Mouse (Mus musculus) cortical plate, adult 2 months (tissue): Measurements from ENCODE around the gene Rufy1.

Source experiments
- CTCF ChIP-seq: fragments of 200-500 bp; IDR thresholded peaks from 2 replicates; pipeline ENCODE4 v1.5.1; 2011; ENCODE audit warnings: mild to moderate bottlenecking, control low read depth, low read length; ENCODE audit not compliant: insufficient read depth; ENCODE audit errors: extremely low read depth
- POLR2A ChIP-seq: fragments of 200-500 bp; IDR thresholded peaks from 2 replicates; pipeline ENCODE4 v1.6.1; 2011; ENCODE audit warnings: mild to moderate bottlenecking, low read length, control low read depth; ENCODE audit not compliant: insufficient read depth; ENCODE audit errors: extremely low read depth

- TF ChIP-seq CTCF = no peak
- no peak for TF ChIP-seq POLR2A
Observed at GRCm38 (mm10) chr11:50478072-50478471, 47.1 kb upstream of the Rufy1 start.
